Mouse (Mus musculus): ENCODE measurements at regions not wholly inside any gene's neighbourhood (a gene's known extent, or its start where the extent isn't known, plus 50 kb on each side); places are given as distances from the start of the nearest gene placed in this dataset.

DNA sequence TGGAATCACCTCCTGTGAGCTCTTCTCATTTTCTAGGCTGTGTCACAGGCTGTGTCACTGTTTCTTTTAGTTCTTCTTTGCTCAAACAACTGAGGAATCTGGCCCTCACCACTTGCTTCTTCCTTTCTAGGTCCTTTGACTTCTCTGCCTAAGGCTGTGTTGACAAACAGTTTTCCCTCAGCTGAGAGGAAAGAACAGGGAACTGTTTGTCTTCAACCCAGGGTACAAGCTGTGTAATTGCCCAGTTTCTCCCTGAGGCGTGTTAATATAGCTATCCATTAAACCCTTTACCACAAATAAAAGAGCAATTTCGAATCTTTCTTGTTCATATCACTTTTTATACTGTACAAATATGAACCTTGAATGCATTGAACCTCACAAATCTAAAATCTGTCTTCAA lies 542.1 kb downstream of the Nyap2 start:
- no peak for TF ChIP-seq CTCF (conservative IDR thresholded peaks at IDR 0.05 in 1 of 2, IDR thresholded peaks at IDR 0.05 in 1 of 2; ENCODE audit: low read depth in 2 of 2, low read length in 2 of 2)
- no peak for TF ChIP-seq TBP (conservative IDR thresholded peaks at IDR 0.05; ENCODE audit: low read depth, low read length)
- TF ChIP-seq JUND (conservative IDR thresholded peaks at IDR 0.05; ENCODE audit: low read depth, low read length) = no peak
- TF ChIP-seq EP300 (IDR thresholded peaks at IDR 0.05; ENCODE audit: low read length) = no peak

Measured in CH12.LX (cell line).